Mouse (Mus musculus): ENCODE data around the gene Gm36210. TPM values are rescaled to one million over a fixed set of nuclear protein-coding genes. Genes with fewer than 3 reads are reported as not detected.
"Not testable (repeated sequence)": the region's sequence is repeated elsewhere in the genome, so short reads cannot be mapped to it uniquely, and the experiment has no call there.

Gm36210 gene
- total RNA-seq, 2 experiments from 2014 or later: 0.45 TPM; not detected in 1

GRCm38 (mm10) chr7:4898851-4899648 is 7.3 kb downstream of the Gm36210 start:
- no peak for DNase-seq (ENCODE audit: low spot score in 2 of 2)

GRCm38 (mm10) chr7:4895186-4895585 is 11.1 kb downstream of the Gm36210 start:
- no peak for DNase-seq (ENCODE audit: low spot score in 2 of 2)

- DNase-seq (ENCODE audit: low spot score in 2 of 2): no peak
These were observed 19.6 kb downstream of the Gm36210 start for GRCm38 (mm10) chr7:4886680-4887079.

GRCm38 (mm10) chr7:4879036-4879435 is 27.3 kb downstream of the Gm36210 start:
- not testable (repeated sequence) for DNase-seq (ENCODE audit: low spot score in 2 of 2)

GRCm38 (mm10) chr7:4878186-4878585 is 28.1 kb downstream of the Gm36210 start:
- no peak for DNase-seq (ENCODE audit: low spot score in 2 of 2)

DNA sequence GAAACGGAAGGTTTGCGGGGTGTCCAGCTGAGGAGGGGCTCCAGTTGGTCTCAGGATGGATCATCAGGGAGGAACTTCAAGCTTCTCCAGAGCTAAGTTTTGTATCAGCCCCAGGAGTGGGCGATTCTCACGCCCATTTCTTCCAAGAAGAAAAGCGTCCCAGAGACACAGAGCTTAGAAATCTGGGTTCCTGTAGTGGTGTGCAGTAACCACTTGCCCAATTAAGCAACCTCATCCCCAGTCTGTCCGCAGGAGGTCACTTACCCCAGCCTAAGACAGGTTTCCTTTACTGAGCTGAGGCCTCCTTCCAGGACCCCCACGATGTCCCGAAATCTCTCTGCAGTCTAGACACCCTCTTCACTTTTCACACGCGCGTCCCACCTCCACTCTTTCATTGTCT is 29.1 kb downstream of the Gm36210 start:
- no peak for DNase-seq (ENCODE audit: low spot score in 2 of 2)

- DNase-seq (ENCODE audit: low spot score in 2 of 2): peak; percentile 80 to 84
These were observed 29.5 kb downstream of the Gm36210 start, which contains the start of gene Isoc2a for GRCm38 (mm10) chr7:4876753-4877221. Gene Isoc2a, plus strand, starts transcription at chr7:4877153.

GRCm38 (mm10) chr7:4870133-4870532 is 36.2 kb downstream of the Gm36210 start, which contains the start of gene Isoc2b:
Gene Isoc2b, minus strand, starts transcription at chr7:4870258.
- DNase-seq (ENCODE audit: low spot score in 2 of 2): no peak

DNA sequence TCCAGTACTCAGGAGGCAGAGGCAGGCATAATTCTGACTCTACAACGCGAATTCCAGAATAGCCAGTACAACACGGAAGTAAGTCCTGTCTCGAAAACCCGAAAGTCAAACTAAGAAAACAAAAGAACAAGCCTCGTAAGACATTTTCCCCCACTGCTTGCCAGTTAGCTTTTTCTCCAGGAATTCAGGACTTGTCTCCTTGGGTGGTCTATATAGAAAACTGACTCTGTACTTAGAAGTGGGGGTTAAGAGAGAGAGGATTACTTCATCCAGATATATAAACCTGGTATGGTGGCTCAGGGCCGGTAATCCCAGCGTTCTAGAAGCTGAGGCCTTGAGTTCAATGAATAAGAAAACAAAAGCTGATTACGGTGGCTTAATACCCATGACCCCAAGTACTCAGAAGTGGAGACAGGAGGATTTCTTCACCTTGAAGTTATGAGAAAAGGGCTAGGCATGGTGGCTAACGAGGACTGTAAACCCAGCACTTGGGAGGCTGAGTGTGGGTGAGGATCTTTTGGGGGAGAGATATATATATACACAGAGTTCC is 39.6 kb downstream of the Gm36210 start:
- DNase-seq (ENCODE audit: low spot score in 2 of 2): no peak

DNA sequence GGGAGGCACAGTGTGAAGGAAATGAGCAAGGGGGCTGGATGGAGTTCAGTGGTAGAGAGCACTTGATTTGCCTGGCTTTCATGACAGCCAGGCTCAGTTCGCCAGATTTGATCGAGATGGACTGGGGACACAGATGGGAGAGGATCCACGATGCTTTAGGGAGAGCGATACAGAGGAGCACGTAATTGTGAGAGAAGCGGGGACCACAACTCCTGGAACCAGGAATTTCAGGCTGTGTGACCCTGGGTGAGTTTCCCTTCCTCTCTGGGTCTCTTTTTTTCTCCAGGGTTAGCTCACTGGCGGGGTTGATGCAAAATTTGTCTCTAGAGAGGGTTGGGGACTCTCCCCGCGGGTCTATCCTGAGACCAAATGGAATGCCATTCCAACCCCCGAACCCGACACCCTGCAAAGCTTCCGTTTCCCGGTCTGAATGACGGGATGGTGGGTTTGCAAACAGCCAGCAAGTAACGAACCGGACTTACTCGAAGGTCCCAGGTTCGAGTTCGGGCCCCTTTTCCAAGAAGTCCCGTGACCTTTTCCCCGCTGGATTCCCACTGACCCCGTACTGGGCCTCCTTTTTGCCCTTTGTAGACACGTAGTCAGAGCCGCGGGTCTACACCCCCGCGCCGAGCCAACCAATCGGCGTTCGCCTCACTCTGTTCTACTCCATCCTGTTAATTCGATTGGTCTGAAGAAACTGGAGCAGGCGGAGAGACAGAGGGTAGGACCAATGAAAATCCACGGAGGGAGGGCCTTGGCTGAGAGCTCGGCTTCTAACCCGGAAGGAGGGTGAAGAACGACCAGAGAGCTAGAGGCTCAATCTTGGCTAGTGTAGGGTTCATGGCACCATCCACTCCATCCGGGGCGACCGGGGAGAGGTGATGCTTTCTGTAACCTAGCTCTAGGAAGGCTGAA is 40.5 kb downstream of the Gm36210 start:
- DNase-seq (ENCODE audit: low spot score in 2 of 2): peak; percentile 97

GRCm38 (mm10) chr7:4865090-4865489 is 41.2 kb downstream of the Gm36210 start:
- DNase-seq (ENCODE audit: low spot score in 2 of 2): peak; percentile 40 to 53

- DNase-seq (ENCODE audit: low spot score in 2 of 2): no peak
These were observed 42.0 kb downstream of the Gm36210 start for GRCm38 (mm10) chr7:4864130-4864845.

- DNase-seq (ENCODE audit: low spot score in 2 of 2): no peak
These were observed 42.7 kb downstream of the Gm36210 start for GRCm38 (mm10) chr7:4863541-4864080.

GRCm38 (mm10) chr7:4863041-4863440 is 43.3 kb downstream of the Gm36210 start:
- no peak for DNase-seq (ENCODE audit: low spot score in 2 of 2)

- not testable (repeated sequence) for DNase-seq (ENCODE audit: low spot score in 2 of 2)
These were observed 45.4 kb downstream of the Gm36210 start for GRCm38 (mm10) chr7:4860926-4861325.

GRCm38 (mm10) chr7:4859418-4859978 is 46.8 kb downstream of the Gm36210 start:
- no peak for DNase-seq (ENCODE audit: low spot score in 2 of 2)

DNA sequence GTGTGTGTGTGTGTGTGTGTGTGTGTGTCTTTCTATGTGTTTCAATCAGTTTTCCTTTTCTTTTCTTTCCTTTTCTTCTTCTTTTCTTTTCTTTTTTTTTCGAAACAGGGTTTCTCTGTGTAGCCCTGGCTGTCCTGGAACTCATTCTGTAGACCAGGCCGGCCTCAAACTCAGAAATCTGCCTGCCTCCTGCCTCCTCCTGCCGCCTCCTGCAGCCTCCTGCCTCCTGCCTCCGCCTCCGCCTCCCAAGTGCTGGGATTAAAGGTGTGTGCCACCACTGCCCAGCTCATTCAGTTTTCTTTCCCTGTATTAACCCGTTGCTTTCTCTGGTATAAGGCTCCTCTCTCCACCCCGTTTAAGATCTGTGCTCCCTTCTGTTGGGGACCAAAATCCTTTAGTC is 49.0 kb downstream of the Gm36210 start:
- peak in 1 of 2 experiments; percentile 46 for DNase-seq (ENCODE audit: low spot score in 2 of 2)

DNA sequence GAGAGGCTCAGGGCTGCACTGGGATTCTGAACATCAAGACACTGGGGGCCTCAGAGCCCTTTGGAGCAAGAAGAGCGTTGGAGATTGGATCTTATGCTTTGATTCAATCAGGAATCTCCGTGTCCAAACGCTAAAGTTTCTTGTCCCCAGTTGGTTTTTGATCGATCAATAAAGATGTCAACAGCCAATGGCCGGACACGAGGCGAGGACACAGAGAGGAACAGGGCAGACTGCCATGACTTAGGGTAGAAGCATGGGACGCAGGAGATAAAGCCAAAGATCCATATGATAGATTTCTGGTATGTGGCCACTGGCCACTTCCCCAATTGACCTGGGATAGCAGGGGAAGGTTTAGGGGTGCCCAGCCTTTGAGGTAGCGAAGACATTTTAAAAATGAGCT is 49.8 kb downstream of the Gm36210 start:
- DNase-seq (ENCODE audit: low spot score in 2 of 2): no peak

DNA sequence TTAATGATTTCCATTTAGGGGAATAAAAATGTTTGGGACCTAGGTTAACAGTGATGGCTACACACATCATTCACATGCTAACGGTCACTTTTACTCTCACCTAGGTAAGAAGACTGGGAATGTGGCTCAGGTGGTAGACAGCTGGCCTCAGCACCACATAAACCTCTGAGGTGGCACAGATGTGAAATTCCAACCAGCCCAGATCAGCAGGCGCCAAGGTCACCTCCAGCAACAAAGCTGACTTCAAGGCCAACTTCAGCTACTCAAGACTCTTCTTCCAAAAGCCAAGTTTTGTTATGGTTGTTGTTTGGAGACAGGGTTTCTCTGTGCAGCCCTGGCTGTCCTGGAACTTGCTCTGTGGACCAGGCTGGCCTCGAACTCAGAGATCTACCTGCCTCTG is 52.7 kb downstream of the Gm36210 start:
- DNase-seq (ENCODE audit: low spot score in 2 of 2): no peak

GRCm38 (mm10) chr7:4851315-4851688 is 55.0 kb downstream of the Gm36210 start:
- DNase-seq (ENCODE audit: low spot score in 2 of 2): no peak

Data from layer of hippocampus, postnatal 10 days (tissue).